17 mouse cellular contexts compared by ENCODE assay signal in genomic region chr2:75955709-75956108, GRCm38 (mm10). TPM values are rescaled to one million over a fixed set of nuclear protein-coding genes. Genes with fewer than 3 reads are reported as not detected.
"Had no signal": no experiment of that assay in that cellular context is flagged by ENCODE, and none has a peak within 500 bp of the region (broad histone marks: within the 10 kb centered on the region; RNA-seq: fewer than 3 reads in every experiment).

No protein-coding gene starts in this region.

- H3K36me3 ChIP-seq: limb, embryonic 13.5 days; midbrain, embryonic 10.5 days; midbrain, embryonic 15.5 days; neural tube, embryonic 12.5 days had no signal

- H3K9ac ChIP-seq: limb, embryonic 13.5 days; liver, embryonic 14.5 days; midbrain, embryonic 15.5 days; neural tube, embryonic 12.5 days had no signal

- H3K4me2 ChIP-seq: limb, embryonic 13.5 days; midbrain, embryonic 15.5 days; neural tube, embryonic 12.5 days had no signal

- H3K4me3 ChIP-seq: limb, embryonic 13.5 days; midbrain, embryonic 10.5 days; midbrain, embryonic 15.5 days; neural tube, embryonic 12.5 days had no signal

- ATAC-seq: lung, postnatal 0 days; midbrain, embryonic 15.5 days had no signal

- H3K27me3 ChIP-seq: midbrain, embryonic 15.5 days; neural tube, embryonic 12.5 days had no signal

- H3K9me3 ChIP-seq: limb, embryonic 13.5 days; midbrain, embryonic 10.5 days; midbrain, embryonic 15.5 days; neural tube, embryonic 12.5 days had no signal

- H3K27ac ChIP-seq: limb, embryonic 13.5 days; liver, embryonic 14.5 days; midbrain, embryonic 10.5 days; midbrain, embryonic 15.5 days; neural tube, embryonic 12.5 days had no signal

- DNase-seq: kidney, adult 2 months; kidney, postnatal 36 days; layer of hippocampus, adult 9-11 months; layer of hippocampus, postnatal 36 days; lung, adult 18-20 months; lung, postnatal 4 days; right cerebral cortex, adult 18-20 months; right cerebral cortex, postnatal 25 days; thymus, adult 18-20 months; thymus, postnatal 14 days had no signal

RNA-seq across cellular contexts. Expression of gene Ttc30a2, which starts 22.3 kb away (rescaled TPM):
- total RNA-seq: megakaryocyte, adult 5-6 weeks had no signal
